Mouse (Mus musculus): ENCODE results near the gene Mgam. TPM values are rescaled to one million over a fixed set of nuclear protein-coding genes. Genes with fewer than 3 reads are reported as not detected.
"Not testable (repeated sequence)": the region's sequence is repeated elsewhere in the genome, so short reads cannot be mapped to it uniquely, and the experiment has no call there.

The Mgam gene
- polyA plus RNA-seq, 1 experiment = 0.10 TPM

DNA sequence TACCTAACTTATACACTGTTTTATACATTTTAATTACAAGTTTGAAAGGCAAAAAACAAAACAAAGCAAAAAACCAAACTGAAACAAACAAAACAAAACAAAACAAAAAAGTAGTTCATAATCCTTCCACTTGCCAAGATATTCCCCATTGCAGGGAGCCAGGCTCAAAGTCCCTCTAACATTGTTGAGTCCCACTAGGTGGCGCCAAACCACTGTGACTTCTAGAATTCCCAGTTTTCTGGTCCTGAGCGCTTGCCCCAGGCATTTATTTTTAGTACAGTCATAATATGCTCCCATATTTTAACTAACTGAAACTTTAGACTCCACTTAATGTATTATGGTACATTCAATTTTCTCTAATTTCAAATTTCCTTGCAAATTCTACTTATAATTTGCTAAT lies 10.7 kb upstream of the Mgam start:
- no peak for TF ChIP-seq TAL1 (IDR thresholded peaks at IDR 0.05; ENCODE audit: low read length)
- no peak for TF ChIP-seq GATA1 (IDR thresholded peaks at IDR 0.05; ENCODE audit: low read length)
- H3K9me3 ChIP-seq (ENCODE audit: control insufficient read depth, low read length) = no peaks in the 10 kb centered on the region
- H3K36me3 ChIP-seq (ENCODE audit: control insufficient read depth) = no peaks in the 10 kb centered on the region
- no peaks in the 10 kb centered on the region for H3K27me3 ChIP-seq (ENCODE audit: control insufficient read depth)
- no peaks in the 10 kb centered on the region for H3K4me1 ChIP-seq (ENCODE audit: control insufficient read depth)
- no peak overlapping the region for H3K4me3 ChIP-seq (replicated peaks)

DNA sequence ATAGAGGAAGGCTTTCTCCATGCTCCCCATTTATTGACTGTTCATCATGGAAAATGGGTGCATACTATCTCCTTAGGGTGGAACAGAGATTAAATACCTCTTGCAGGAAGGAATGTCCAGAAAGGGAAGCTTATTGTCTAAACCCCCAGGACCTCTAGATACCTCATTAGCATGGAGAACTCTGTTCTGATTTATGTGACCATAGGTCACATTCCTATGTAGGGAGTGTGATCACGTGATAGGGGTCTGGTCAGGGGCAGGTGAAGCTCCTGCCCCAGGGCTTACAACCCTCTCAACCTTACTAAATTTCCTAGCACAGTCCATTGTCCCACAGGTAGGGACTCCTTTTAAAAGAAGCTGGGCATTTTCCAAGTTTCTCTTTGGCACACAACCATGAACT lies 2.5 kb upstream of the Mgam start:
- H3K4me1 ChIP-seq (ENCODE audit: control insufficient read depth) = no peaks in the 10 kb centered on the region
- no peaks in the 10 kb centered on the region for H3K36me3 ChIP-seq (ENCODE audit: control insufficient read depth)
- no peak overlapping the region for H3K4me3 ChIP-seq (replicated peaks)
- no peaks in the 10 kb centered on the region for H3K27me3 ChIP-seq (ENCODE audit: control insufficient read depth)
- TF ChIP-seq TAL1 (IDR thresholded peaks at IDR 0.05; ENCODE audit: low read length) = no peak
- no peak for TF ChIP-seq GATA1 (IDR thresholded peaks at IDR 0.05; ENCODE audit: low read length)
- H3K9me3 ChIP-seq (ENCODE audit: control insufficient read depth, low read length) = no peaks in the 10 kb centered on the region

DNA sequence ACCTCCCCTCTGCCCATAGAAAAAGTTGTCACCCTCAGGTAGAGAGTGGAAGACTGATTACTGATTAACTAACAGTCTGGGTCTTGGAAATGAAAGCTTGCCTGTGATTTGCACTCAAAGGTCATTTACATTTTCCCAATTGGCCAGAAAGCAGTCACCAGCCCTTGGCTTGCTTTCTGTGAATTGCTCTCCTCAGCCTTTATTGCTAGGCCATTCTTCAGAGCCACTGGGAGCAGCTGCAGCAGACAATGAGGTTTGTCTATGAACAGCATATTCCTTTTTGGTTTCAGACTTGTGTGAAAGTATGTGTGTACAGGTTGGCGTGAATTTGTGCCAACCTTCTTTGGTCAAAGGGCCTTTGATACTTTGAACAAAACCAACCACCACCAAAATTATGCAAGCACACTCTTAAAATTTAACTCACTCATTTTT lies 6.0 kb downstream of the Mgam start:
- H3K4me1 ChIP-seq (ENCODE audit: control insufficient read depth) = no peaks in the 10 kb centered on the region
- no peaks in the 10 kb centered on the region for H3K9me3 ChIP-seq (ENCODE audit: control insufficient read depth, low read length)
- TF ChIP-seq GATA1 (IDR thresholded peaks at IDR 0.05; ENCODE audit: low read length) (no peak), TAL1 (IDR thresholded peaks at IDR 0.05; ENCODE audit: low read length) (no peak)
- no peaks in the 10 kb centered on the region for H3K36me3 ChIP-seq (ENCODE audit: control insufficient read depth)
- H3K4me3 ChIP-seq (replicated peaks) = no peak overlapping the region
- no peaks in the 10 kb centered on the region for H3K27me3 ChIP-seq (ENCODE audit: control insufficient read depth)

DNA sequence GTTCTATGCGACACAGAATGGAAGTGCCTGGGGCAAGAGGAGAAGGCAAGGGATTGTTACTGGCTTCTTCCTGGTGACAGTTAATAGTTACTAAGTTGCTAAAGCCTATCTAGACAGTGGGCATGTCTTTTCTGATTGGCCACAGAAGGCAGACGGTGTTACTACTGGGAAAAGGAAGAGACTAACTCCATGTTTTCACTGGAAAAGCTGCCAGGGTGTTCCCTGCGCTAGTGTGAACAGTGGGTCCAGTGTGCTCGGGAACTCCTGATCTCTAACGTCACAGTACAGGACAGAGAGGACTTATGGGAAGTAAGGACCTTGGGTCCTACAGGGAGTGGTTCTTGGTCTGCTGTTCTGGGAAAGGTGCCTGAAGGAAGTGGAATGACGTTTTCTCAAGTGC lies 6.9 kb downstream of the Mgam start:
- H3K4me3 ChIP-seq (replicated peaks) = no peak overlapping the region
- H3K27me3 ChIP-seq (ENCODE audit: control insufficient read depth) = no peaks in the 10 kb centered on the region
- no peaks in the 10 kb centered on the region for H3K9me3 ChIP-seq (ENCODE audit: control insufficient read depth, low read length)
- no peaks in the 10 kb centered on the region for H3K4me1 ChIP-seq (ENCODE audit: control insufficient read depth)
- H3K36me3 ChIP-seq (ENCODE audit: control insufficient read depth) = no peaks in the 10 kb centered on the region
- TF ChIP-seq TAL1 (IDR thresholded peaks at IDR 0.05; ENCODE audit: low read length) = no peak
- no peak for TF ChIP-seq GATA1 (IDR thresholded peaks at IDR 0.05; ENCODE audit: low read length)

DNA sequence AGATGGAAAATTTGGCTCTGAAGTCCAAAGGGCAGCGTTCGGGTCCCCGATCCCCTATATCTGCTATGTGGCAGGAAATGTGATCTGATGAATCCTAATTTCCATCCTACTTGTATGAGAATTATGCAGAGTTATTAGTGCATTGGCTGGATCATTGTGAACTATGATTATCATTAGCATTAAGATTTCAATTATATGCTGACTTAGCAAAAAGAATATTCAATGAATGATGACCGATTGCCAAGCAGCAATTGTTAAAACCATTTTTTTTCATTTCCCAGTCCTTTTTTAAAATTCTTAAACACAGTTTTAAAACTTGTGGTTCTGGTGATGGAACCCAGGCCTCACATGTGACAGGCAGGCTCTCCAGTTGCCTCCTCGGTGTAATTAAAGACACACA lies 9.1 kb downstream of the Mgam start:
- Histone ChIP-seq H3K36me3 (ENCODE audit: control insufficient read depth) (no peaks in the 10 kb centered on the region), H3K9me3 (ENCODE audit: control insufficient read depth, low read length) (no peaks in the 10 kb centered on the region), H3K4me3 (replicated peaks) (no peak overlapping the region), H3K27me3 (ENCODE audit: control insufficient read depth) (no peaks in the 10 kb centered on the region), H3K4me1 (ENCODE audit: control insufficient read depth) (no peaks in the 10 kb centered on the region)
- TF ChIP-seq GATA1 (IDR thresholded peaks at IDR 0.05; ENCODE audit: low read length) (no peak), TAL1 (IDR thresholded peaks at IDR 0.05; ENCODE audit: low read length) (no peak)

DNA sequence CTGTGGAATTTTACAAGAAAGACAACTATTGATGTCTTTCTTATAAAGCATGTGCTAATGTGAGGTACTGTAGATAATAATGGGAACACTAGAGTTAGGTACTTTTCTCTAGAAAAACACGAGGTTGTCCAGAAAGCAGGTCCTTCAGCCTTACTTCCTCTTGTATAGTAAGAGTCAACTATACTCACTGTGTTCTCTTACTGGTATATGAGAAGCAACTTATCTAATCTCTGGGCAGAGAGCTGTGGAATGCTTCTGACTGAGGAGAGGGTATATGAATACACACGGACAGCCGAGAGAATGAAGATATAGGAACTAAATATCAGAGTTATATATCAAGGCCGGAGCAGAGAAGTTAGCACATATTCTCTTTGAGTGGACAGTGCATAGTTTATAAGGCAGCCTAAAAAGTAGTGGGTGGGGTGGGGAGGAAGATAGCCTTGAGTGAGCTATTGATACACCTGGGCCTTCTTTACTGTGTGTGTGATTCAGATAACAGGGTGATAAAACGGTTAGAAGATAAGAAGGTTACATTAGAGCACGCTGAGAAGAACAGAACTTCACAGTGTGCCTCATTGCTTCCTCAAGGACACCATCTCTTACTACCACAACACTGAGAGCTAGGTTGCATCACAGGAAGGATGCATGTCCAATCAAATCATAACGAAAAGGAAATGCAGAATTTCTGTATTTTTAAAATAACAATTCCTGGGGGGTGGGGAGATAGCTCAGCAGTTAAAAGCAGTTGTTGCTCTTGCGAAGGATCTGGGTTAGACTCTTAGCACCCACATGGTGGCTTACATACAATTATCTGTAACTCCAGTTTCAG lies 12.3 kb downstream of the Mgam start:
- H3K9me3 ChIP-seq (ENCODE audit: control insufficient read depth, low read length) = no peaks in the 10 kb centered on the region
- no peak for TF ChIP-seq GATA1 (IDR thresholded peaks at IDR 0.05; ENCODE audit: low read length)
- no peak for TF ChIP-seq TAL1 (IDR thresholded peaks at IDR 0.05; ENCODE audit: low read length)
- H3K4me1 ChIP-seq (ENCODE audit: control insufficient read depth) = no peaks in the 10 kb centered on the region
- H3K4me3 ChIP-seq (replicated peaks) = no peak overlapping the region
- no peaks in the 10 kb centered on the region for H3K36me3 ChIP-seq (ENCODE audit: control insufficient read depth)
- H3K27me3 ChIP-seq (ENCODE audit: control insufficient read depth) = no peaks in the 10 kb centered on the region

DNA sequence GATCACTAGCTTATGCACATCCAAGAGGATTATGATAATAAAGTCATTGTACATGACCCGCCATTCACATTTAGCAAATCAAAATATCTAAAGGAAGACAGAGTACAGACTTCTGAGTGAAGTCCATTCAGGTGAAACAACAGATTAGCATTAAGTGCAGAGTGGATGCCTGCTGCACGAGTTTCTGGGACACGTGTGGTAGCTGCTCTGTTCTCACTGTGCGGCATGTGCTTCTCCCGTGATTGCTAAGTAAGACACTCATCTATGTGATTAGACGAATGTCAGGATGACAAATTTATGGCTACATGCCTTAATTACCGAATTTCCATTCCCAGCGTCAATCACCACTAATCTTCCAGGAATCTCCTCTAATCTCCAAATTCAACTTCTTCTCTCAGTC lies 17.1 kb downstream of the Mgam start:
- Histone ChIP-seq H3K36me3 (ENCODE audit: control insufficient read depth) (no peaks in the 10 kb centered on the region), H3K4me1 (ENCODE audit: control insufficient read depth) (no peaks in the 10 kb centered on the region), H3K4me3 (replicated peaks) (no peak overlapping the region), H3K27me3 (ENCODE audit: control insufficient read depth) (no peaks in the 10 kb centered on the region), H3K9me3 (ENCODE audit: control insufficient read depth, low read length) (no peaks in the 10 kb centered on the region)
- no peak for TF ChIP-seq GATA1 (IDR thresholded peaks at IDR 0.05; ENCODE audit: low read length)
- no peak for TF ChIP-seq TAL1 (IDR thresholded peaks at IDR 0.05; ENCODE audit: low read length)

DNA sequence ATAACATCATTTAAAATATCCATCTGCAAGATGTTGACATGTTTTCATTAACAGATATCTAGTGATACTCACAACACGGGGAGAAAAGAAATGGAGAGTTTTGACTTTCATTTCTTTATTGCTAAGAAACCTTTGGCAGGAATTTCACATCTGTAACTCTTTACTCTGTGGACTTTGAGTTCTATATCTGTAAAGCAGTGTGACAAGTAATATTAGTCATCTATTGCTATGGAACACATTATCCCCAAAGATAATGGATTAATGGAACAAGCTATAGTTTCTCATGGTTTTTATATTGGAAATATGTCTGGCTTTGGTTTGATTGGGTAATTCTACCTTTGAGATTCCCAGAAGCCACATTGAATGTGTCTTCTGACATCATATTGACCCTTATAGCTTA lies 22.3 kb downstream of the Mgam start:
- H3K4me3 ChIP-seq (replicated peaks) = no peak overlapping the region
- no peaks in the 10 kb centered on the region for H3K9me3 ChIP-seq (ENCODE audit: control insufficient read depth, low read length)
- H3K27me3 ChIP-seq (ENCODE audit: control insufficient read depth) = no peaks in the 10 kb centered on the region
- no peak for TF ChIP-seq TAL1 (IDR thresholded peaks at IDR 0.05; ENCODE audit: low read length)
- no peak for TF ChIP-seq GATA1 (IDR thresholded peaks at IDR 0.05; ENCODE audit: low read length)
- H3K36me3 ChIP-seq (ENCODE audit: control insufficient read depth) = no peaks in the 10 kb centered on the region
- no peaks in the 10 kb centered on the region for H3K4me1 ChIP-seq (ENCODE audit: control insufficient read depth)

DNA sequence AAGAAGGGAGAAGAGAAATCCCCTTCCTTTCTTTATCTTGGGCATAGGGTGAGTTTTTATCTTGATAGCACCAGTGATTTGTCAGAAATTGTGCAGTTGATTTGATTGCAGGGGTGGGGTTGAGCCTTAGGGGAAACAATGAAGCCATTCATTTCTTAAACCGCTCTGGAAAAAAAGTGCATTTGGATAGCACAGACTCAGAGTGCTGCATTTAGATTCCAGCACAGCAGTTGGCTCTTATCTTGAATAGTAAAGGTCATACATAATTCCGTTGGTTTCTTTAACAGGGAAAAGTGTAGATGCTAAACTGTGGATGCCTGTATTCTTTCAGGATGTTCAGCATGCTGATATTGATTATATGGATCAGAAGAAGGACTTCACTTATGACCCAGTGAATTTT lies 32.3 kb downstream of the Mgam start:
- H3K9me3 ChIP-seq (ENCODE audit: control insufficient read depth, low read length) = no peaks in the 10 kb centered on the region
- H3K4me1 ChIP-seq (ENCODE audit: control insufficient read depth) = no peaks in the 10 kb centered on the region
- no peak for TF ChIP-seq TAL1 (IDR thresholded peaks at IDR 0.05; ENCODE audit: low read length)
- no peak for TF ChIP-seq GATA1 (IDR thresholded peaks at IDR 0.05; ENCODE audit: low read length)
- H3K36me3 ChIP-seq (ENCODE audit: control insufficient read depth) = no peaks in the 10 kb centered on the region
- H3K4me3 ChIP-seq (replicated peaks) = no peak overlapping the region
- no peaks in the 10 kb centered on the region for H3K27me3 ChIP-seq (ENCODE audit: control insufficient read depth)

DNA sequence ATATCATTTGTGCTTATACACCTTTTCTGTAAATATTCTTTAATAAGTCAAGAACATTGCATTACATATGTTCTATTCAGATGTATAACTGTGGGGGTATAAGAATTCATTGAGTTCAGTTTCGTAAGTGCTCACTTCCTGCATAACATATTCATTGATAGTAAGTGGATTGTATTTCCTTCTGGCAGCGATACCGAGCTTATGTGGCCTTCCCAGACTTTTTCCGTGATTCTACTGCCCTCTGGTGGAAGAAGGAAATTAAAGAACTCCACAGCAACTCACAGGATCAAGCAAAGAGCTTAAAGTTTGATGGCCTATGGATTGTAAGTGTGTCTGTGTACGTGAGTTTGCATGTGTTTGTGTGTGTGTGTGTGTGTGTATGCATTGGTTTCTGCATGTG lies 60.5 kb downstream of the Mgam start:
- TF ChIP-seq TAL1 (IDR thresholded peaks at IDR 0.05; ENCODE audit: low read length) (no peak), GATA1 (IDR thresholded peaks at IDR 0.05; ENCODE audit: low read length) (no peak)
- no peaks in the 10 kb centered on the region for H3K4me1 ChIP-seq (ENCODE audit: control insufficient read depth)

DNA sequence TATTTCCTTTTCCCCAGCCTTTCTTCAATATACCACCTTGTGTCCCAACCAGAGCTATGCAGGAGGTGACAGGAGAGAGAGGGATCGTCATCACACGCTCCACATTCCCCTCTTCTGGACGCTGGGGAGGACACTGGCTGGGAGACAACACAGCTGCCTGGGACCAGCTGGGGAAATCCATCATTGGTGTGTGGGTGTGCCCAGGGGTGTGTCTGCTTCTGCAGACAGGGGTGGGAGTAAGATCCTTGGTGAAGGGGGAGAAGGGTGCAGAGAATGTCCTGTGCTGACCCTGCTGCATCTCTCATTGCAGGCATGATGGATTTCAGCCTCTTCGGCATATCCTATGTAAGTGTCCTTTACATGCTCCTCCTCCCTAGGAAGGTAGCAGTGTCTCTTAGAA lies 63.4 kb downstream of the Mgam start:
- not testable (repeated sequence) for H3K4me3 ChIP-seq (replicated peaks); H3K9me3 ChIP-seq (ENCODE audit: control insufficient read depth, low read length); H3K36me3 ChIP-seq (ENCODE audit: control insufficient read depth); H3K4me1 ChIP-seq (ENCODE audit: control insufficient read depth); H3K27me3 ChIP-seq (ENCODE audit: control insufficient read depth)

More for the DNA sequence above, 60.5 kb downstream of the Mgam start:
- Histone ChIP-seq H3K36me3 (ENCODE audit: control insufficient read depth) (no peaks in the 10 kb centered on the region), H3K9me3 (ENCODE audit: control insufficient read depth, low read length) (no peaks in the 10 kb centered on the region), H3K27me3 (ENCODE audit: control insufficient read depth) (no peaks in the 10 kb centered on the region), H3K4me3 (replicated peaks) (no peak overlapping the region)

DNA sequence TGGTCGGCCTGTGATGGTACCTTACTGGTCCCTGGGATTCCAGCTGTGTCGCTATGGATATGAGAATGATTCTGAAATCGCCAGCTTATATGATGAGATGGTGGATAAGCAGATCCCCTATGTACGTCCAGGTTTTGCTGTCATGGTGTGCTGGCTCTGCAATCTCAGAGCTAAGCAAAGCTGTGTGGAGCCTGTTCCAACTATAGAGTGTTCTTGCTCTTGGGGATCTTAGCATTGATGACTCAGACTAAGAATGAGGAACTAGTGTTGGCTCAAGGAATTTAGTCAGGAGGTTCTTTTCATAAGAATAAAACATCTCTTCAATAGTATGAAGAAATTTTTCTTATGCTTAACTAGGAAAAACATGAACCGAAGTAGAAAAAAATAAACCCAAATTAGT lies 84.9 kb downstream of the Mgam start:
- not testable (repeated sequence) for H3K4me3 ChIP-seq (replicated peaks); H3K4me1 ChIP-seq (ENCODE audit: control insufficient read depth); H3K27me3 ChIP-seq (ENCODE audit: control insufficient read depth); H3K36me3 ChIP-seq (ENCODE audit: control insufficient read depth); H3K9me3 ChIP-seq (ENCODE audit: control insufficient read depth, low read length)

All from erythroblast, embryonic 14.5 days (primary cell).